Mouse (Mus musculus) embryonic fibroblast, embryonic 13.5 days (primary cell): ENCODE data around the gene Mepe.

Experiments
- CTCF ChIP-seq: IDR thresholded peaks from 2 replicates; pipeline ENCODE4 v1.5.1; 2011; ENCODE audit warnings: mild to moderate bottlenecking, control low read depth, low read length, moderate library complexity, borderline replicate concordance; ENCODE audit not compliant: insufficient read depth
- POLR2A ChIP-seq: IDR thresholded peaks from 2 replicates; pipeline ENCODE4 v1.6.1; 2011; ENCODE audit warnings: low read depth, mild to moderate bottlenecking, control low read depth, low read length, moderate library complexity

GRCm38 (mm10) chr5:104386908-104387307 lies 61.8 kb downstream of the Mepe start:
- TF ChIP-seq POLR2A (no peak), CTCF (no peak)
